Mouse (Mus musculus): ENCODE data around the gene Cenps. TPM values are rescaled to one million over a fixed set of nuclear protein-coding genes. Genes with fewer than 3 reads are reported as not detected.

Cenps gene
- polyA plus RNA-seq, 1 experiment from 2014 or later, result 42.7 TPM

DNA sequence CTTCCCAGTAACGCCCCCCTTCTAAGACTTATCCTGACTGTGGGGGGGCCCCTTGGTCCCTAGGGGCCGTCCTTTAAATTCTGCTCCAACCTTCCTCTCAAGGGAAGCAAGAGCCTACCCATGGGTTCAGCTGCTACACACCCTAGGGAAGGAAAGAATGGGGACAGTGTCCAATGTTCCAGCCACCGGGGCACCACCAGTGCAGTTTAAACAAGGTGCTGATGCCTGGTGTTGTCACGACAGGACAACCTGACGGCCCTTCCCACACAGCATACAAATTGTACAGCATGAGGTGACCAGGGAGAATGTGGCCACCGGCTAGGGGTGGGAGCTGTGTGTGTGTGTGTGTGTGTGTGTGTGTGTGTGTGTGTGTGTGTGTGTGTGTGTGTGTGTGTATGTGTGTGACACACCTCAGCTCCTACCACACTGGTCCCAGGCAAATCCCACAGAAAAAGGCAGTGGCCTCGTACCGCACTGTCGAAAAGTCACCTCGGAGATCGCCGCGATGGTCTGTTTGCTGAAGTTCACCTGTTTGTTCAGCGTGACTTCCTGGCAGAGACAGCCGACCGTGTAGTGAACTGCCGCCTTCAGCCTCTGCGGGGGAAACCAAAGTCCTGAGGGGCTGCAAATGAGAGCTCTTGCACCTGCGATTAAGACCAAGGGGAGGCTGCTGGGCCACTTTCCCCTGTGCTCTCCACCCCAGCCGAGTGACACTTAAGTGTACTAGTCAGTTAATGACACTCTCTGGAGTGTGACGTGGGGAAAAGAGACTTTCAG lies 5.5 kb downstream of the Cenps start:
- no peak for TF ChIP-seq CTCF (IDR thresholded peaks at IDR 0.05; ENCODE audit: low read depth)
- DNase-seq (no peak), ATAC-seq (ENCODE audit: insufficient read depth) (no peak)
- Histone ChIP-seq H3K36me3 (ENCODE audit: insufficient read depth) (peaks cover 40% of the 10 kb centered on the region; the same call in 1 of the 2 replicates), H3K4me2 (0 out of 2 replicates have a peak overlapping the region, but pooled peaks have one; percentile 7), H3K9me3 (ENCODE audit: low read depth, low read length) (no peaks in the 10 kb centered on the region), H3K4me1 (ENCODE audit: insufficient read depth) (no peaks in the 10 kb centered on the region), H3K9ac (no peak overlapping the region), H3K27ac (ENCODE audit: low read depth) (no peak overlapping the region), H3K4me3 (ENCODE audit: low read depth, low read length) (no peak overlapping the region), H3K27me3 (ENCODE audit: insufficient read depth, low read length) (no peaks in the 10 kb centered on the region)
- 59% methylated on average over 21 of the region's 21 CpGs for WGBS

DNA sequence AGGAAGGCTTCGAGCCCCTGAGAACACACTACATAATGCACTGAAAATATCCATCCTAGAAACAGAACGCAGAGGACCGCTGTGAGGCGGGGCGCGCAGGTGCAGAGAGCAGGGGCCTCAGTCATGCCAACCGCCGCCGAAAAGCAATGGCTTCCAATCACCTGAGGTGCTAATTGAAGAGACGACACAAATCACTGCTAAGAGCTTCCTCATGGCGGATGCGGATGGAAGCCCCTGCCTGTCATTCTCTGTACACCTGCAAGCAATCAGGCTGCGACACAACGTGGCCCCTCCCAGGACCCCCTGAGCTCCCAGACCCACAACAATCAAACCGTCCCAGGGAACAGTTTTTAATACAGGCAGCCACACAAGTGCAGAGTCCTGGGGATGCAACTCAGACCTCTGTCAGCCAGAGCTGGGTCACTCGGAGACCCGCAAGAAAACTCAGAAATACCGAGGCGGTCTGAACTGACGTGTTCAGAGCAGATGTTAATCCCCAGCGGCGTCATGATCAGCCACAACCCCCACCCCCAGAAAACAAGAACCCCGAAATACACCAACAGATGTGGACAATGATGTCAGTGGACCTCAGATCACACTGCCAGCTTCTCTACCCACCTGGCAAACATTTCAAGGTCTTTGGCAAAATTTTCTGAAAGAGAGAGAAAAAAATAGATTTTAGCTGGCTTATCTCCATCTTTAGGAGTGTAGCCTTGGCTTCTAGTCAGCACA lies 6.2 kb downstream of the Cenps start:
- Histone ChIP-seq H3K27me3 (ENCODE audit: insufficient read depth, low read length) (no peaks in the 10 kb centered on the region), H3K9me3 (ENCODE audit: low read depth, low read length) (no peaks in the 10 kb centered on the region), H3K4me2 (no peak overlapping the region), H3K36me3 (ENCODE audit: insufficient read depth) (peaks cover 41% of the 10 kb centered on the region; the same call in 1 of the 2 replicates), H3K4me1 (ENCODE audit: insufficient read depth) (no peaks in the 10 kb centered on the region), H3K27ac (ENCODE audit: low read depth) (no peak overlapping the region), H3K4me3 (ENCODE audit: low read depth, low read length) (no peak overlapping the region), H3K9ac (no peak overlapping the region)
- DNase-seq (no peak), ATAC-seq (ENCODE audit: insufficient read depth) (no peak)
- no peak for TF ChIP-seq CTCF (IDR thresholded peaks at IDR 0.05; ENCODE audit: low read depth)
- WGBS, result 79% methylated on average over 23 of the region's 23 CpGs

DNA sequence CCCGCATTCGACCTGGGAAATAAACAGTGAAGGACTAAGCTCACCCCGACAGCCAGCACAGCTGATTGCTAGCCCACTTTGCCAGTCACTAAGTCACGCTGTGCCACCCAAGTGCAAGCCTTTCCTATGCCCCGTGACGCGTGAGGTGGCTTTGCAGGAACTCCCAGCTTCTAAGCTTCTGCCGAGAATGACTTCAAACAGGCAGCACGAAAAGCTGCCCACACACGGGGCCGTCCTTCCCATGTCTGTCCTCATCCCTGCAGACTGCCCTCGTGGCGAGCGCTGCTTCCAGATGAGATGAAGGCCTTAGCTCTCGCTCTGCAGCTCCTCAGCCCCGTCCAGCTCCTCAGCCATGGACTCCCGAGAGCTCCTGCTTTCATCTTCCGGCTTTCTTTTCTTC lies 9.0 kb downstream of the Cenps start:
- ATAC-seq (ENCODE audit: insufficient read depth) (no peak), DNase-seq (no peak)
- Histone ChIP-seq H3K9ac (no peak overlapping the region), H3K4me1 (ENCODE audit: insufficient read depth) (no peaks in the 10 kb centered on the region), H3K4me3 (ENCODE audit: low read depth, low read length) (no peak overlapping the region), H3K4me2 (no peak overlapping the region), H3K27me3 (ENCODE audit: insufficient read depth, low read length) (no peaks in the 10 kb centered on the region), H3K27ac (ENCODE audit: low read depth) (peak overlapping the region; percentile 36; the same call in 1 of the 2 replicates), H3K36me3 (ENCODE audit: insufficient read depth) (peaks cover 41% of the 10 kb centered on the region; the same call in 1 of the 2 replicates), H3K9me3 (ENCODE audit: low read depth, low read length) (no peaks in the 10 kb centered on the region)
- no peak for TF ChIP-seq CTCF (IDR thresholded peaks at IDR 0.05; ENCODE audit: low read depth)
- 50% methylated on average over 18 of the region's 18 CpGs for WGBS

DNA sequence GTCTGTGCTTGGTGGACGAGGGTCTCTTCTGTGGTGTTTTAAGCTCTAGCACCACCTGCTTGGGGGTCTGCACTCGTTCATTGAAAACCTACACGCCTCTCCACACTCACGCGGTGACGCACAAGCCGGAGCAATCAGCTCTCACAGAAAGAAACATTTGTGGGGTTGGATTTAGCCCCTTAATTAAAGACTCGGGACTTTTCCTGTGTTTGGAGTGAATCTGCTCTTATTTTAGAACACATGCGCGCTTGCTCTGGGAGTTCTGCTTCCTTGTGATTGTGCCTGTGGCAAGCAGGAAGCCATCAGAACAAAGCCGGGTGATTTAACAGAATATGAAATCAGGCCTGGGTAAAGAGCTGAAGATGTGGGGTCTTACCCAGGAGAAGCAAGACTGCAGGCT lies 10.8 kb downstream of the Cenps start, which contains the start of gene Cort:
Cort (minus strand) TSS at position 101 of the 400 bp plus-strand sequence.
- Histone ChIP-seq H3K9ac (no peak within 1 kb of the TSS; the same call in 1 of the 2 replicates), H3K4me2 (no peak within 1 kb of the TSS), H3K4me3 (ENCODE audit: low read depth, low read length) (no peak within 1 kb of the TSS), H3K27ac (ENCODE audit: low read depth) (no peak within 1 kb of the TSS), H3K36me3 (ENCODE audit: insufficient read depth) (peaks cover 37% of the 10 kb centered on the region; the same call in 1 of the 2 replicates), H3K9me3 (ENCODE audit: low read depth, low read length) (no peaks in the 10 kb centered on the region), H3K4me1 (ENCODE audit: insufficient read depth) (no peaks in the 10 kb centered on the region), H3K27me3 (ENCODE audit: insufficient read depth, low read length) (no peaks in the 10 kb centered on the region)
- no peak for TF ChIP-seq CTCF (IDR thresholded peaks at IDR 0.05; ENCODE audit: low read depth)
- WGBS, result 78% methylated on average over 11 of the region's 11 CpGs
- DNase-seq (no peak), ATAC-seq (ENCODE audit: insufficient read depth) (no peak)

DNA sequence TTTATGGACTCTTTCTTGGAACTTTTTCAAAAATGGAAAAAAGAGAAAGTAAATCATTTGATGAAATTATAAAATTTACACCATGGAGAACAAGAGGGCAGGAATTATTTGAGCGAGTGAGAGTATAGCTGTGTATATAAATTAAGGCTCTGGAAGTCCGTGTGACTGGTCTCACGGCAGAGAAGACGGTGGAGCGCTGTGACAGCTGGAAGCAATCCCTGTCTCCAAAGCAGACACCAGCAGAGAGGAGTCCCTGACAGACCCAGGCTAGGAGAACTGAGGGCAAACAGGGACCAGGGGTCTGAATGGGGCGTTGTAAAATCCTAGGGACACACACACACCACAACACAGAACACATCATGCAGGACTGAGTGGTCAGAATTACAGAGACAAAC lies 11.3 kb downstream of the Cenps start:
- 35% methylated on average over 6 of the region's 6 CpGs for WGBS
- Histone ChIP-seq H3K27ac (ENCODE audit: low read depth) (no peak overlapping the region), H3K4me3 (ENCODE audit: low read depth, low read length) (no peak overlapping the region), H3K4me1 (ENCODE audit: insufficient read depth) (no peaks in the 10 kb centered on the region), H3K36me3 (ENCODE audit: insufficient read depth) (peaks cover 32% of the 10 kb centered on the region; the same call in 1 of the 2 replicates), H3K9me3 (ENCODE audit: low read depth, low read length) (no peaks in the 10 kb centered on the region), H3K9ac (no peak overlapping the region; the same call in 1 of the 2 replicates), H3K27me3 (ENCODE audit: insufficient read depth, low read length) (no peaks in the 10 kb centered on the region), H3K4me2 (no peak overlapping the region)
- no peak for TF ChIP-seq CTCF (IDR thresholded peaks at IDR 0.05; ENCODE audit: low read depth)
- no peak for DNase-seq
- peak; percentile 44; the same call in 1 of the 2 replicates for ATAC-seq (ENCODE audit: insufficient read depth)

DNA sequence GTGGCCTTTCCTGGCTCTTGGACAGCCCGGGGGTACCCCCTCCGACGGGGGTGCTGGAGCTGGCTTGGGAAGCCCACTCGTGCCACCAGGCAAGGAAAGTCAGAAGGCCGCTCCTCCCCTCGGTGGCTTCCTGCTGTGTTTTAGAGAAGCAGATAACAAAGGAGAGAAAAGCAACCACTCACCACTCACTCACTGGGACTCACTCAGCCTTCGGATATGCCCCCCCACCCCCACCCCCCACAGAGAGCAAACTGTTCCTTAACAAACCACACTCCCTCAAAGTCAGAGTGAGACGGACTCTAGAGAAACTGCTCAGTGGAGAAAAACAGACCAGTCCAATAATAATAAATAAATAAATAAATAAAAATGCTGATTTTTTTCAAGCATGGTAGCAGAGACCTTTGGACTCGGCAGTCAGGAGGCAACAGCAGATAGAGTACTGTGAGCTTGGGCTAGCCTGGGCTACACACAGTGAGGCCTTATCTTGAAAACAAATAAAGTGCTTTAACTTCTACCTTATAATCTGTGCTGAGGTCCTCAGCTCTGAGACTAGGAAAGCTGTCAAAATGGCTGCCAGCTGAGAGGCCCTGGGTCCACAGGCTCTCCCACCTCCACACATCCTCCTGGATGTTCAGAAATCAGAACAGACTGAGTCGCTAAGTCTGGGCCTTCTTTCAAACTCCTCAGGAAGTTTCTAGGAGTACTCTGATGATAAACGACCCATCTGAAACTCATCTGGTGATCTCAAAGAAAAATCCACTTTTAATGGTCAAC lies 11.9 kb downstream of the Cenps start:
- Histone ChIP-seq H3K27ac (ENCODE audit: low read depth) (no peak overlapping the region), H3K27me3 (ENCODE audit: insufficient read depth, low read length) (no peaks in the 10 kb centered on the region), H3K9ac (no peak overlapping the region), H3K4me3 (ENCODE audit: low read depth, low read length) (no peak overlapping the region), H3K4me1 (ENCODE audit: insufficient read depth) (no peaks in the 10 kb centered on the region), H3K36me3 (ENCODE audit: insufficient read depth) (peaks cover 28% of the 10 kb centered on the region; the same call in 1 of the 2 replicates), H3K9me3 (ENCODE audit: low read depth, low read length) (no peaks in the 10 kb centered on the region), H3K4me2 (no peak overlapping the region)
- no peak for DNase-seq
- no peak for TF ChIP-seq CTCF (IDR thresholded peaks at IDR 0.05; ENCODE audit: low read depth)
- WGBS, result 52% methylated on average over 11 of the region's 11 CpGs
- ATAC-seq (ENCODE audit: insufficient read depth), result no peak
